Mouse (Mus musculus): ENCODE data around the gene Zmiz1.
A peak's percentile ranks its signal among the peaks of the same experiment; 100 is the strongest.

Gene Zmiz1

DNA sequence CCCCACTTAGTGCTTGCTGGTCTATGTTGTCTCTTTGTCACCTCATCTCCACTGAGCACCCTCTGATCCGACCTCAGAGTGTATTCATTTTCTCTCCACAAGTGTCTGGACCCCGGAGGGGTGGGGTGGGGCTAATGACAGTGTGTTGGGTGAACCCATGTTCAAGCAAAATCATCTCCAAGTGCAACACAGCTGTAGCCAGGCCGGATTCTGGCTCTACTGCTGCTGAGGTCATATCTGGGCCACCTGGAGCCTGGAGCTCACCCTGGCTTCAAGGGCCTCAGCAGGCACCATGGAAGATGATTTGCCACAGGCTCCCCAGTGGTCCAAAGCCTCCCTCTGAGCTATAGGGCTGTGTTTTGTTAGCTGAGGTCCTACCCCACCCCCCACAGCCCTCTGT is 52.6 kb downstream of the Zmiz1 start:
- DNase-seq (ENCODE audit: low read depth, low spot score): no peak

DNA sequence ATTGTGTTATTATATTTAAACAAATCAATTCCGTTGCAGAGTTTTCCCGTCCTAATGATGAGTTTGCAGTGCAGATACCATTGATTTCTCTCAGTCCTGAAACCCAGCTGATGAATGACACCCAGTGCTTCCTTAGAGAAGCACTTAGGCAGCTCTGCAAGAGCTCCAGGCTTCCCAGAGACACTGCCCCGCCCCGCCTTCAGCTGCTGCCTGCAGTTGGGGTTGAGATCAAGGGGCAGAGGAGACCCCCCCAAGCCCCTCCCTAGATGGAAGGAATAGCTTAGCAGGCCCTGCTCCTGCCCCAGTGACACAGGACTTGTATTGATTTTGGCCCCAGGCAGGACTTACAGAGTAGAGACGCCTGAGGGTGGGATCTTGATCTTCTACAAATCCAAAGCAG is 53.0 kb downstream of the Zmiz1 start:
- no peak for DNase-seq (ENCODE audit: low read depth, low spot score)

DNA sequence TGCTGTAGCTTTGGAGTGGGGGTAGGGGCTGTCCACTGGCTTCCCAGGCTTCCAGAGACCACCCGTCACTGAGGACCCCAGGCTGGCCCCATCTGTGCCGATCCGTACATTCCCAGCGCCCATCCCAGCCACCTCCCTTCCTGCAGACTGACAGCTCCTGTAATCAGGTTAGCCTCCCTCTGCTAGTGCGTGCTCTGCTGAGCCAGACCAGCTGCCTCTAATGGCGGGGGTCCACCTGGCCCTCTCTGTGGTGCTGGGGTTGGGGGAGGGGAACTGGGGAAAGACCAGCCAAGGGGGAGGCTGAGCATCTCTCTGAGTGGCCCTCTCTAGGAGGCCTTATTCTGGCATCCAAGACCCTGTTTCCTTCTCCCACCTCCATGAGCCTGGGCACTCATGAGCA is 53.8 kb downstream of the Zmiz1 start:
- DNase-seq (ENCODE audit: low read depth, low spot score): no peak

DNA sequence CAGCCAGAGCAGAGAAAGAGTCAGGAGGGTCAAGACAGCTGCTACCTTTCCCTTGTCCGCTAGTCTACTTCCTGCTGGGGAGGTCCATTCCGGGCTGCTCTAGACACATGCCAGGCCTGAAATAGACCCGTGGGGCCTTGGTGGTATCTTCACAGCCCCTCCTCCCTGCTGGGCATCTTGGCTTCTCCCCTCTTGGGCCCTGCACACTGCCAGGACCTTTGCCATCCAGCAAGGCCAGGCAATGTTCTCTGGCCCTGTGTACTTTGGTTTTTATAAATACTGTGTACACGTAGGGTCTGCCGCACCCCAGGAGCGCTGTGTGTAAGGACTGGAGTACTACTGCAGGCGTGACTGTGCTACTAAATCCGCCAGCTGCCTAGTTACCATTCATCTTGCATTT is 54.5 kb downstream of the Zmiz1 start:
- DNase-seq (ENCODE audit: low read depth, low spot score): no peak

DNA sequence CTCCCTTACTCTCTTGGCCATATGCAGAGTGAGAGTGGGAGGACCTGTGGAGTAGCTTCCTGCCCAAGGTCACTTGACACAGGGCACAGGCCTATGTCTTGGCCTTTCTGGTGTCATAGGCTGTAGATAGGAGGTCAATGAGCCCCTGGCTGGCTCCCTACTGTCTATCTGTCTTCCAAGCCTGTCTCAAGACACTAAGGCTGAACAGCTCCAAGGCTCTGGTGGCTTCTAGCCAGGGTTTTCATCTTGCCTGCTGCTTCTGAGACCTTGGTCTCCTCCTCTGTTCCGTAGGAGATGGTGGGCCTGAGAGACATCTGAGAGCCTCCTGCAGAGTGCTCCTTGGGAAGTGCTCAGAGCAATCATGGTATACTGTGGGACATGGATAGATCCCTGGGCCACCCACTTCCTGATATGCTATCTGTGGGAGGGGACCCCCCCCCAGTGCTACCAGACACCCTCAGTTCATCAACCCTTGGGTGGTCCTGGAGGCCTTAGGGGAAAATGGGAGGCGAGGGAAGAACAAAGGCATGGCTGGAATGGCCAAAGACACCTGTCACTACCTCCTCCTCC is 56.0 kb downstream of the Zmiz1 start:
- no peak for DNase-seq (ENCODE audit: low read depth, low spot score)

DNA sequence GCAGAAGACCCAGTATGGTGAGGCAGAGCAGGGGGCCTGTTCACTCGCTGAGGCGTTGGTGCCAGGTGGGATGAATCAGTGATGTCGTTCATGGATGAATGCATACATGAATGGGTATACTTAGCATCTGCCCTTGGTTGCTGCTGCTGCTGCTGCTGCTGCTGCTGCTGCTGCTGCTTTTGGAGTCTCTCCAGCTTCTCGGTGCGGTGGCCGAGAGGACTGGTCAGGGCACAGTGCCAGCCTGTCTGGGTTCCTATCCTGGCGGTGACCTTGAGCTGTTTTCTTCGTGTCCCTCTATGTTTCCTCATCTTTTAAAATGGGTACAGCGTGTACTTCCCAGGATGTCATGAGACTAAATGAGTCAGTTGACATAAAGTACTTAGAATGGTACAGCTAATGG is 56.9 kb downstream of the Zmiz1 start:
- no peak for DNase-seq (ENCODE audit: low read depth, low spot score)

DNA sequence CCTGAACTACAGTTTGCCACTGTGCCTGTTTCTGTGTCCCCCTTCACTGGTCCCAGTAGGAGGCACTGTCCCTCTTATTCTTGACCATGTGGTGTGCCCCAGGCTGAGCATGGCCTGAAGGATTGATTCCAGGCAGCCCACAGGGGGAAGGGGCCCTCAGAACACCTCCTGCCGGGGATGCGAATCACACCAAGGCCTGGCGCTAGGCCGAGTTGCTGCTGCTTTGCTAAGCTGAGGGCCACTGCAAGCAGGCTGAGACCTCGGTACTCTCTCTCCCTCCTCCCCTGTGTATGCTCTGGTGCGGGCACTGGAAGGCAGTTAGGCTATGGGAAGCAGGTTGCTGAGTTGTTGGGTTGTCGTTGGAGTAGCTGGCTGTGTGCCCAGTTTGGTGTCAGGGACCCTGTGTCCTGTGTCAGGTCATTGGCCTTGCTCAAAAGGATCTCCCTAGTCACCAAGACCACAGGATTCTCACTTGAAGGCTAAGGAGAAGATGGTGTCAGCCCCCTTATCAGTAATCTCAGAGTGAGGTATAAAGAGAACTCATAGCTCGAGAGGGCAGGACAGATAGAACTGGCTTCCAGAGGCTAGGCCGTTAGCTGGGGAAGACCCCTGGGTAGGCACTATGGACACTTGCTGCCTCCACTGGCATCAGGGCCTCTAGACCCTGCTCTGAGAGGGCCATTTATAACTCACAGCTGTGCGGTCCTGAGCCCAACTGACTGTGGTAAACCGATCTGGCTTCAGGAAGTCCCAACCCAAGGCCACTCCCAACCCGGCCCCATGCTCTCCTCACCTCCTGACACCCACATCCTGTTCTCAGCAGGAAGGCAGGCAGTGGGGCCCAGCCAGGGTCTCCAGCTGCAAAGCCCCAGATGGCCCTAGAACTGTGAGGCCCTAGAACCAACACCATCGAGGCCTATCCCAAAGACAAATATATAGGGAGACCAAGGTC is 57.9 kb downstream of the Zmiz1 start:
- DNase-seq (ENCODE audit: low read depth, low spot score): no peak

DNA sequence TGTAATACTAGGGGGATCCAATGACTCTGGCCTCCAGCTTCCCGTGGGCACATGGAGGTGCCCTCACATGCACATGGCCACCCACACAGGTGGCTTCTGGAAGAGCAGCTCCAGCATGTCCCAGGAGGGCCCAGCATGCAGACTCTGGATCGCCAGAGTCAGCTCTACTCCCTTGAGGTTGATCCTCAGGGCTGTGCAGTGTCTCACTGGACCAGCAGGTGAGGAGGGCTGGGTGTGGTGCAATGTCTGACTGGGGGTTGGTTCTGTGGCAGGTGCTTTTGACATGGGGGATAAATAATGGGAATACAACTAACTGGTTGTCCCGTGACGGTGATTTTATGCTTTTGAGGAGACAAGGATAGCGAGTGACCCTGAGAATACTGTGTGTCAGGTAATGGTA is 59.7 kb downstream of the Zmiz1 start:
- no peak for DNase-seq (ENCODE audit: low read depth, low spot score)

DNA sequence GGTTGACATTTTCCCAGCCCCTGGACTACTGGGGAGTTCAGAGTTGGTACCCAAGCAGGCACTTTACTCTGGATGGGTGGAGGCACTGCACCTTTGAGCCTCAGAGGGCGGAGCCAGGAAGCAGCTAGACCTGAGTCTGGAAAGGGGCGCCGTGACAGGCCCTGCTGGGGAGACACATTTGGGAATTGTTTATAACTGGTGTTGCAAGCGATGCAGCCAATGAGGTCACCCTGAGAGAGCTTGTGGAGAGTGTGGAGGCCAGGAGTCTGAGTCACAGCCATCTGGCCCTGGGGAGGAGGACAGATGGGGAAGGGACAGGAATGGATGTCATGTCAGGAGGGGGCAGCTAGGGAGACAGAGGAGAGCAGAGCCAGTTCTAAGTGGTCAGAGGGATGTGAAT is 60.7 kb downstream of the Zmiz1 start:
- DNase-seq (ENCODE audit: low read depth, low spot score): peak; percentile 17

DNA sequence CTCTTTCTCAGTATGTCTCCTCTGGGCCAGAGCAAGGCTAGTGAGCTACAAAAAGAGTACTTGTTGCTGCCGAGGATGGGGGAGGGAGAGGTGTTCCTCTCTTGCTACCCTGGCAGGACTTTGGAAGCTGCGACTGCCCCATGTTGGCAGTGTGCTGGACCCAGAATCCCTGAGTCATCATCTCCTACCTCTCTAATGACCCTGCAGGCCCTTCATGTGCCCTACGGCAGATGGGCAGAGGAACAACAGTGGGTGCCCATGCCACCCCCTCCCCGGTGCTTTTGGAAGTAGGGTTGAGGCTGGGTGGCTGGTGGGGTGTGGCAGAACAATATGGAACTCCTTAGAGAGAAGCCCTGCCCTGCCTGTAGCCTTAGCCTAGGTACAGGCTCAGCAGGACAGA is 61.6 kb downstream of the Zmiz1 start:
- no peak for DNase-seq (ENCODE audit: low read depth, low spot score)

DNA sequence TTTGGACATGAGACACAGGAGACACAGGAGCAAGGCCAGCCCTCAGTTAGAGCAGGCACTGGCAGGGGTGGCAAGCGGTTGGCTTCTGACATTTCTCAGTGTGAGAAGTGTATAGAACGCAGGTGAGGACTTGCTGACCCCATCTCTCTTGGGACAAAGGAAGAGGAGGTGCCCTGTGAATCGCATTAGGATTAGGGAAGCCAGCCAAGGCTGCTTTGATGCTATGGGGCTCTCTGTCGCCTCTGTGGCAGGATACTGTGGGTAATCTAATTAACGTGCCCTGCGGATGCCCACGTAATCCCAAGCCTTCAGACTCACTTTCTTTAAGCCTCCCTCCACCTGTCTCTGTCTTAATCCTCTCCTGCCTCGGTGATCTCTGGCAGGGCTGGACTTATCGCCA is 62.0 kb downstream of the Zmiz1 start:
- no peak for DNase-seq (ENCODE audit: low read depth, low spot score)

DNA sequence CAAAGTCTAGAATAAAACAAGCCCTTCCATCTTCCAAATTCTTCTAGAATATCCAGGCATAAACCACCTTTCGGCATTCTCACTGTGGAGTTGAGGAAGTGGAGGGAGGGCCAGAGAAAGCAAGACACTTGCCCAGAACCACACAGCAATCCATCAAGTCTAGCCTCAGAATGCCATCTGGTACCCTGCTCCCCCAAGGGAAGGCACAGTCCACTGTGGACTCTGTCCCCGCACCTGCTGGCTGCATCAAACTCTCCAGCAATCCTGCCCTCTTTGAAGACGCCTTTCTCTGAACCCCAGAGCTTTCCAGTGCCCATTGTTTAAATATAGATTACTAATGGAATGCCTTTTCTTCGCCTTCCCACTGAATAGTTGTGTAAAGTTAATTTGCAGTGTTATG is 62.5 kb downstream of the Zmiz1 start:
- DNase-seq (ENCODE audit: low read depth, low spot score): no peak

DNA sequence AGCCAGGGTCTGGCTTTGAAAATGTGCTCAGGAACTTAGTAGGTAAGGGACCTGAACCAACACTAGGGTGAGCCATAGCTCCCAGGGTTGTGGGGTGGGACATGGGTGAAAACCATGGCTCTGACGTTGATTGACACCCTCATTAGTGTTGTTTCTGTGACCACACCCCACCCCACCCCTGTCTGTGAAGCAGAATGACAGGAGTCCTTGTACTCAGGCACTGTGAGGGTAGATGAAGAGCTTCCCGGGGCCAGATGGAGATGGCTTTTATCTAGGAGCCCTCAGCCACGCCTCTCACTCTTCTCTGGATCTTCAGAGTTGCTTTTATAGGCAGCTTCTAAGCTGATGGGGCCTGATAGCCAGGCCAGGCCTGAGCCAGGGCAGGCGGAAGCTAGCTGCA is 63.4 kb downstream of the Zmiz1 start:
- DNase-seq (ENCODE audit: low read depth, low spot score): no peak

DNA sequence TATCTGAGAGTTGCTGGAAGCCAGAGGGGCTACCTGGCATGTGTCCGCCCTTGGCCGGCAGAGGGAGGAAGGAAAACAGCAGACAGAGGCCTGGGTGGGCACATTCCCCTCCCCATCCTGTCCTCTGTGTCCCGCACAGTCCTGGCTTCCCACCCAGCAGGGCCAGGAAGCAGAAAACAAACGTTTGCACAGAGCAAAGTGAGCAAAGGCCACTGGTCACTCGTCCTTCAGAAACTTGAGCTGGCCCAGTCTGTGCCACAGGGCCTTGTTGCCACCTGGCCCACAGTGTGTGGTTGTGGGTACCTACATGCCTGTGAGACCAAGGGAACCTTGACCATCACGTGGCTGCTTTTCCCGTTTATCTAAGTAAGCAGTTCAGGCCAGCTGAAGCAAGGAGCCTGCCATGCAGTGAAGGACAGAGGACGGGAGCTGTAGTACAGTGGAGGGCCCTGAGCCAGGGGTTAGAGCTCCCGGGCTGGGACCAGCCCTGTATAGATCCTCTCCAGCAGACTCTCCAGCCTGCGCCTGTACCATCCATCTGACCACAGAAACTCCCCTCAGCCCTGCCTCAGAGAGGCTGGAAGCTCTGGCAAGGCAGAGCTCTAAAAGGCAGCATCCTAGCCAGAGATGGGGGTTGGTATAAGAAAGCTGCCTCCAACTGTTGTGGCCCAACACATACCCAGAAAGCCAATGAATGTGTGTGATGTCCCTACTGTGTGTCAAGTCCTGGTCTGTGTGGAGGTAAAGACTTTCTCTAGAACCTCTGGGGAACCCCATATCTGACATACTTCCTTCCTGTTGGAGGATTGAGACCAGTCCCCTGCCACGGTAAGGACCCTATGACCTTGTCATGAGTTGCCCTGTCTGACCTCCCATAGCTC is 64.5 kb downstream of the Zmiz1 start:
- no peak for DNase-seq (ENCODE audit: low read depth, low spot score)

DNA sequence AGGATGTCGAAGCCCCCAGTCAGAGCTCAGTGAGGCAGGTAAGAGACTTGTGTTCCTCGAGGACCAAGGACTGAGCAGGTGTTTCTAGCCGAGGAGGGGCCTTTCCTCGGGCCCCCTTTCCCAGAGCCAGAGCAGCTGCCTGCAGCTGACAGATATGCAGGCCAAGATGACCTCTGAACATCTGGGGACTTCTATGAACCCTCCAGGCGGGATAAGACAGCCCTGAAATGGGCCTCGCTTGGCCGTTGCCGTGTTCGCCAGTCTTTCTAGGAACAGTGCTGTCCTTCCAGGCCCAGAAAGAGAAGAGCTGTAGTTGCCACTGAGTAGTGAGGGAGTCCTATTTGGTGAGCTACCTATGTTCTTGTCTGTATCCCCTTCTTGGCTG is 65.1 kb downstream of the Zmiz1 start:
- DNase-seq (ENCODE audit: low read depth, low spot score): no peak

DNA sequence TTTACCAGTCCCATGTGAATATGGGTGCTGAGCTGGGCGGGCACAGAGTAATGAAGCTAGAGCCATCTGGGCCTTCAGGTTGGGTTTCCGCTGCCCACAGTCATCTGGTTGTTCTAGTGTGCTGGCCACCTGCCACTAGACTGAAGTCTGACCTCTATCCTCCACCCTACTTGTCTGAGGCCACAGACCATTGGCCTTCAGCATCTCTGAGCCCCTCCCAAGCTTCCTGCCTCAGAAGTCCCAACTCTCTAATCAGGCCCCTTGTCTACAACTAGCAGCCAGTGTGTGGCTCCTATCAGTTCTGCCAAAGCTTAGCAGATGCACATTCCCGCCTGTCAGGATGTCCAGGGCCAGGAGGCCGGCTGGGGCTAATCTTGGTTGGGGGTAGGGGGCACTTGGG is 65.9 kb downstream of the Zmiz1 start:
- no peak for DNase-seq (ENCODE audit: low read depth, low spot score)

DNA sequence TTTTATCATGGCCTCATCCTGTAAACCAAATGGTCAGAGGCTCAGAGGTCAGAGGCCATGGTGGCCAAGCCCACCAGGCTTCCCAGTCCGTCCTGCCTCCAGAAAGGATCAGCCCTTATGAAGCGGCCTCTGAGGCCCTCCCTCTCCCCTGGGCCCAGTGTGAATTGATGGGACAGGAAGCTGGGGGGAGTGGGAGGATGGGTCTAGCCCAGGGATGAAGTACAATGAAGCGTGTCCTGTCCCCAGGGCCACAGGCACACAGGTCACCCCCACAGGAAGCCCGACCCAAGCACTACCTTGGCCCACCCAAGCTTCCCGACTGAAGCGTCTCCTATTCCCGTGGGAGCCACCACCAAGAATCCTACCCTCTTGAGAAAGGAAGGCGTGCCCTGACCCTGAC is 66.7 kb downstream of the Zmiz1 start:
- no peak for DNase-seq (ENCODE audit: low read depth, low spot score)

DNA sequence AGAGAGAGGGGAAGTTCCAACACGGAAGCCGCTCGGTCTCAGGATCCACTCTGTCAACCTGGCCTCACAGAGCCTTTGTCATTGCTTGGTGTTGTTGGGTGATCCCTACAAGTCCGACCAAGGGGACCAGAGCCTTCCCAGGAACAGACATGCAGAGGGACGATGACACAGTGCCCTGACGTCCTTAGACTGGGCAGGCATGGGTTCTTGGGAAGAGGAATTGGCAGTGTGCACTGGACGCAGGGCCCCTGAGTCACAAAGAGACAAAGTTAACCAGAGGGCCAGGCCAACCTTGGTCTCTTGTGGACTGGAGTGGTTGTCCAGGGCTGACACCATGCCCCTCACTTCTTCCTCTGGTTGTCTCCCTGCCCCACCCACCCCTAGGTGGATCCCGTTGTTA is 67.9 kb downstream of the Zmiz1 start:
- no peak for DNase-seq (ENCODE audit: low read depth, low spot score)

DNA sequence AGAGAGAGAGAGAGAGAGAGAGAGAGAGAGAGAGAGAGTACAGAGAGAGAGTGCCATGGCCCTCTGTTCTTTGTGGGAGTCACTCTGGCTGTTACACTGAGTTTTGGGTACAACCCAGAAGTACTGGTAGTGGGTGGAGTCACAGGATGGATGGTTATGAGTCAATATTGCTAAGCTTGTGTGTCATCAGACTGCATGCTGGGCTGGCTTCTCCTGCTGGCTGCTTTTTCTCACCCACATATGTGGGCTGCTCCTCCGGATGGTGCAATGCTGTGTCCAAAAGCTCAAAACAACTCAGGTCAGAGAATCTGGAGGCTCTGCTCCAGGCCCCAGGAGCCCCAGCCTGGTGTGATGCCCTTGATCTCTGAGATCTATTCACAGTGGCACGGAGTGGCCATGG is 68.3 kb downstream of the Zmiz1 start:
- peak; percentile 83 for DNase-seq (ENCODE audit: low read depth, low spot score)

DNA sequence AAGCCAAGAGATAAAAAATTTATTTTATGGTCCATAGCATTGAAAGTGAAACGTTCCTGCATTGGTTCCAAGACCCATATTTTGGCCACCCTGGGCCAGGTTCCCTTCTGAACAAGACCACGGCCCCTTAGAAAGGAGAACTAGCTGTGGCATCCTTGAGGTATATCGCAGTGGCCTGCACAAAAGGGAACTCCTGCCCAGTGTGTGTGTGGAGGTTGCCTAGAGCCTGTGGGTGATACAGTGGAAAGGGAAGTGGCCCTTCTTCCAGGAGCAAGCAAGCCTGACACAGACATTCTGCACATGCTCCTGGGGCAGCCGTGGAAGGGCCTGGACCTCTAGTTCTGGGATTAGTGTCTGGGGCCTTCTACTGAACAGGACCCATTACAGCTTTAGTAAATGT is 71.4 kb downstream of the Zmiz1 start:
- no peak for DNase-seq (ENCODE audit: low read depth, low spot score)

DNA sequence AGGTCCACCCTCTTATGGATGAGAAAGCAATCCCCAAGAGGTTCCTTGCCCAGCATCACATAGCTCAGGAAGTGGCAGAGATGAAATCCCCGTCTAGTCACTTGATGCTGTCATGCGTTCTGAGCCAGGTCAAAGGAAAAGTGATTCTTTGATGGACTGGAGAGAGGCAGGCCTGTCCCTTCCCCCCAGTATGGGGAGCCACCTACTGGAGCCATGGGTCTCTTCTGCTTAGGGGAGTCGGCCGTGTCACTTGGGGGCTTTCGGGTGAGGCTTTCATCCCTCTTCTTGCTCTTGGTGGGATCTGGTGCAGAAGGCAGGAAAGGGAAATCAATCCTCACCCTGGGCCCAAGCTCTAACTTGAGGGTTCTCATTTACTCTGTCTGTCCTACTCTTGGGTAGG is 71.8 kb downstream of the Zmiz1 start:
- DNase-seq (ENCODE audit: low read depth, low spot score): no peak

DNA sequence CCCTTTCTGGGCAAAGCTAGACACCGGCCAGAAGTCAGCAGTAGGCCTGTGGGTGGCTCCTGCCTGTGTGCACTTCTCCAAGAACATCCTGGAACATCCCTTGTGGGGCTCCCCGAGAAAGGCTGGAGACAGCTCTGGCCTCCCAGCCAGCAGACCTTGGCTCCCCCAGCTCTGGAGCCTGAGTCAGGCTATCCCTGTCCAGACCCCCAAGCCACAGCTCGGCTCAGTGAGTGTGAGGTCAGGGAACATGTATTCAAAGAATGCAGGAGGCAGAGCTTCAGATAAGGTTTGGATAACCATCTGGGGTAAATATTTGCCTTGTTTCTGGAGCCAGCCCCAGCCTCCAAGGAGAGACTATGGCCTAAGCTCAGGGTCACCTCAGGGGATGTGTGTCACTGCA is 74.0 kb downstream of the Zmiz1 start:
- DNase-seq (ENCODE audit: low read depth, low spot score): no peak

Data from telencephalon, adult 2 months (tissue).